Mouse (Mus musculus): ENCODE measurements at regions not wholly inside any gene's neighbourhood (a gene's known extent, or its start where the extent isn't known, plus 50 kb on each side); places are given as distances from the start of the nearest gene placed in this dataset.
A peak's percentile ranks its signal among the peaks of the same experiment; 100 is the strongest.

- ATAC-seq (ENCODE audit: low read depth) = no peak; the same call in 1 of the 2 replicates
- Histone ChIP-seq H3K4me1 (ENCODE audit: control insufficient read depth, insufficient read depth, low read length) (no peaks in the 10 kb centered on the region), H3K27ac (ENCODE audit: low read depth, low read length) (no peak overlapping the region), H3K27me3 (ENCODE audit: control insufficient read depth, insufficient read depth, low read length) (no peaks in the 10 kb centered on the region), H3K4me2 (ENCODE audit: low read depth, low read length) (no peak overlapping the region), H3K9ac (replicated peaks; ENCODE audit: low read depth, low read length) (no peak overlapping the region), H3K4me3 (ENCODE audit: low read depth, low read length) (no peak overlapping the region), H3K9me3 (ENCODE audit: control insufficient read depth, low read length) (no peaks in the 10 kb centered on the region), H3K36me3 (ENCODE audit: control insufficient read depth, insufficient read depth, low read length) (no peaks in the 10 kb centered on the region)
- 35% methylated on average over 8 of the region's 8 CpGs for WGBS
Measured at GRCm38 (mm10) chr12:27599149-27599548, 256.8 kb upstream of the Sox11 start.

GRCm38 (mm10) chr12:27597878-27598277, 255.5 kb upstream of the Sox11 start:
- Histone ChIP-seq H3K4me3 (ENCODE audit: low read depth, low read length) (no peak overlapping the region), H3K4me2 (ENCODE audit: low read depth, low read length) (no peak overlapping the region), H3K9ac (replicated peaks; ENCODE audit: low read depth, low read length) (no peak overlapping the region), H3K27ac (ENCODE audit: low read depth, low read length) (no peak overlapping the region), H3K4me1 (ENCODE audit: control insufficient read depth, insufficient read depth, low read length) (no peaks in the 10 kb centered on the region), H3K27me3 (ENCODE audit: control insufficient read depth, insufficient read depth, low read length) (no peaks in the 10 kb centered on the region), H3K36me3 (ENCODE audit: control insufficient read depth, insufficient read depth, low read length) (no peaks in the 10 kb centered on the region), H3K9me3 (ENCODE audit: control insufficient read depth, low read length) (no peaks in the 10 kb centered on the region)
- 45% methylated on average over 7 of the region's 7 CpGs for WGBS
- no peak for ATAC-seq (ENCODE audit: low read depth)

GRCm38 (mm10) chr12:27597322-27597721, 254.9 kb upstream of the Sox11 start:
- Histone ChIP-seq H3K27ac (ENCODE audit: low read depth, low read length) (no peak overlapping the region), H3K36me3 (ENCODE audit: control insufficient read depth, insufficient read depth, low read length) (no peaks in the 10 kb centered on the region), H3K27me3 (ENCODE audit: control insufficient read depth, insufficient read depth, low read length) (no peaks in the 10 kb centered on the region), H3K9ac (replicated peaks; ENCODE audit: low read depth, low read length) (no peak overlapping the region), H3K9me3 (ENCODE audit: control insufficient read depth, low read length) (no peaks in the 10 kb centered on the region), H3K4me3 (ENCODE audit: low read depth, low read length) (no peak overlapping the region), H3K4me1 (ENCODE audit: control insufficient read depth, insufficient read depth, low read length) (no peaks in the 10 kb centered on the region), H3K4me2 (ENCODE audit: low read depth, low read length) (no peak overlapping the region)
- ATAC-seq (ENCODE audit: low read depth) = no peak
- WGBS = 48% methylated on average over 3 of the region's 3 CpGs

- Histone ChIP-seq H3K9me3 (ENCODE audit: control insufficient read depth, low read length) (no peaks in the 10 kb centered on the region), H3K4me2 (ENCODE audit: low read depth, low read length) (no peak overlapping the region), H3K4me3 (ENCODE audit: low read depth, low read length) (no peak overlapping the region), H3K36me3 (ENCODE audit: control insufficient read depth, insufficient read depth, low read length) (no peaks in the 10 kb centered on the region), H3K27me3 (ENCODE audit: control insufficient read depth, insufficient read depth, low read length) (no peaks in the 10 kb centered on the region), H3K9ac (replicated peaks; ENCODE audit: low read depth, low read length) (no peak overlapping the region), H3K27ac (ENCODE audit: low read depth, low read length) (no peak overlapping the region), H3K4me1 (ENCODE audit: control insufficient read depth, insufficient read depth, low read length) (no peaks in the 10 kb centered on the region)
- WGBS = 67% methylated on average over 2 of the region's 2 CpGs
- ATAC-seq (ENCODE audit: low read depth) = no peak
Measured at GRCm38 (mm10) chr12:27595576-27595975, 253.2 kb upstream of the Sox11 start.

GRCm38 (mm10) chr12:27593436-27593835, 251.1 kb upstream of the Sox11 start:
- H3K9me3 ChIP-seq (ENCODE audit: control insufficient read depth, low read length) = no peaks in the 10 kb centered on the region
- no peak overlapping the region for H3K4me3 ChIP-seq (ENCODE audit: low read depth, low read length)
- ATAC-seq (ENCODE audit: low read depth) = no peak
- WGBS = 83% methylated on average over 1 of the region's 1 CpGs
- H3K9ac ChIP-seq (replicated peaks; ENCODE audit: low read depth, low read length) = no peak overlapping the region
- H3K4me2 ChIP-seq (ENCODE audit: low read depth, low read length) = no peak overlapping the region
- H3K27ac ChIP-seq (ENCODE audit: low read depth, low read length) = no peak overlapping the region
- no peaks in the 10 kb centered on the region for H3K4me1 ChIP-seq (ENCODE audit: control insufficient read depth, insufficient read depth, low read length)
- no peaks in the 10 kb centered on the region for H3K27me3 ChIP-seq (ENCODE audit: control insufficient read depth, insufficient read depth, low read length)
- no peaks in the 10 kb centered on the region for H3K36me3 ChIP-seq (ENCODE audit: control insufficient read depth, insufficient read depth, low read length)

GRCm38 (mm10) chr12:27576109-27576700, 233.8 kb upstream of the Sox11 start:
- H3K9ac ChIP-seq (replicated peaks; ENCODE audit: low read depth, low read length) = no peak overlapping the region
- H3K9me3 ChIP-seq (ENCODE audit: control insufficient read depth, low read length) = no peaks in the 10 kb centered on the region
- no peaks in the 10 kb centered on the region for H3K36me3 ChIP-seq (ENCODE audit: control insufficient read depth, insufficient read depth, low read length)
- peak; percentile 68; the same call in 1 of the 2 replicates for ATAC-seq (ENCODE audit: low read depth)
- 41% methylated on average over 3 of the region's 3 CpGs for WGBS
- no peak overlapping the region for H3K4me3 ChIP-seq (ENCODE audit: low read depth, low read length)
- H3K27me3 ChIP-seq (ENCODE audit: control insufficient read depth, insufficient read depth, low read length) = no peaks in the 10 kb centered on the region
- H3K4me1 ChIP-seq (ENCODE audit: control insufficient read depth, insufficient read depth, low read length) = peaks cover 4% of the 10 kb centered on the region; the same call in 1 of the 2 replicates
- H3K27ac ChIP-seq (ENCODE audit: low read depth, low read length) = no peak overlapping the region
- no peak overlapping the region for H3K4me2 ChIP-seq (ENCODE audit: low read depth, low read length)

GRCm38 (mm10) chr12:27575629-27576028, 233.3 kb upstream of the Sox11 start:
- no peak overlapping the region for H3K4me3 ChIP-seq (ENCODE audit: low read depth, low read length)
- no peaks in the 10 kb centered on the region for H3K9me3 ChIP-seq (ENCODE audit: control insufficient read depth, low read length)
- 8% methylated on average over 7 of the region's 7 CpGs for WGBS
- no peaks in the 10 kb centered on the region for H3K27me3 ChIP-seq (ENCODE audit: control insufficient read depth, insufficient read depth, low read length)
- H3K36me3 ChIP-seq (ENCODE audit: control insufficient read depth, insufficient read depth, low read length) = no peaks in the 10 kb centered on the region
- ATAC-seq (ENCODE audit: low read depth) = peak; percentile 84
- H3K9ac ChIP-seq (replicated peaks; ENCODE audit: low read depth, low read length) = no peak overlapping the region
- no peak overlapping the region for H3K4me2 ChIP-seq (ENCODE audit: low read depth, low read length)
- no peak overlapping the region for H3K27ac ChIP-seq (ENCODE audit: low read depth, low read length)
- peaks cover 4% of the 10 kb centered on the region; the same call in 1 of the 2 replicates for H3K4me1 ChIP-seq (ENCODE audit: control insufficient read depth, insufficient read depth, low read length)

- WGBS = 36% methylated on average over 3 of the region's 3 CpGs
- no peak for ATAC-seq (ENCODE audit: low read depth)
- Histone ChIP-seq H3K4me3 (ENCODE audit: low read depth, low read length) (no peak overlapping the region), H3K27me3 (ENCODE audit: control insufficient read depth, insufficient read depth, low read length) (no peaks in the 10 kb centered on the region), H3K4me1 (ENCODE audit: control insufficient read depth, insufficient read depth, low read length) (peaks cover 26% of the 10 kb centered on the region), H3K27ac (ENCODE audit: low read depth, low read length) (peak overlapping the region; percentile 78), H3K4me2 (ENCODE audit: low read depth, low read length) (no peak overlapping the region), H3K9me3 (ENCODE audit: control insufficient read depth, low read length) (no peaks in the 10 kb centered on the region), H3K36me3 (ENCODE audit: control insufficient read depth, insufficient read depth, low read length) (no peaks in the 10 kb centered on the region), H3K9ac (replicated peaks; ENCODE audit: low read depth, low read length) (no peak overlapping the region)
Measured at GRCm38 (mm10) chr12:27567250-27567649, 224.9 kb upstream of the Sox11 start.

- 8% methylated on average over 8 of the region's 8 CpGs for WGBS
- peak; percentile 87 for ATAC-seq (ENCODE audit: low read depth)
Measured at GRCm38 (mm10) chr12:27565965-27566507, 223.7 kb upstream of the Sox11 start.

More at GRCm38 (mm10) chr12:27565965-27566507, 223.7 kb upstream of the Sox11 start:
- peak overlapping the region; percentile 17; the same call in 1 of the 2 replicates for H3K4me2 ChIP-seq (ENCODE audit: low read depth, low read length)
- no peaks in the 10 kb centered on the region for H3K27me3 ChIP-seq (ENCODE audit: control insufficient read depth, insufficient read depth, low read length)
- no peak overlapping the region for H3K4me3 ChIP-seq (ENCODE audit: low read depth, low read length)
- peaks cover 26% of the 10 kb centered on the region for H3K4me1 ChIP-seq (ENCODE audit: control insufficient read depth, insufficient read depth, low read length)
- no peaks in the 10 kb centered on the region for H3K9me3 ChIP-seq (ENCODE audit: control insufficient read depth, low read length)
- H3K9ac ChIP-seq (replicated peaks; ENCODE audit: low read depth, low read length) = no peak overlapping the region
- no peaks in the 10 kb centered on the region for H3K36me3 ChIP-seq (ENCODE audit: control insufficient read depth, insufficient read depth, low read length)
- peak overlapping the region; percentile 78 for H3K27ac ChIP-seq (ENCODE audit: low read depth, low read length)

Measured in neural tube, embryonic 14.5 days (tissue).